Mouse (Mus musculus): ENCODE data around the gene Ralgapa2. TPM values are rescaled to one million over a fixed set of nuclear protein-coding genes. Genes with fewer than 3 reads are reported as not detected.

The Ralgapa2 gene
- total and polyA plus RNA-seq, 2 experiments from 2014 or later, result 9.5 to 29.0 TPM

- TF ChIP-seq CTCF (IDR thresholded peaks at IDR 0.05; ENCODE audit: low read depth), result no peak
- Histone ChIP-seq H3K4me1 (ENCODE audit: insufficient read depth, low read length) (no peaks in the 10 kb centered on the region; the same call in 1 of the 2 replicates), H3K27me3 (ENCODE audit: insufficient read depth, low read length) (peaks cover 4% of the 10 kb centered on the region; the same call in 1 of the 2 replicates), H3K4me2 (ENCODE audit: low read depth, low read length) (no peak overlapping the region), H3K4me3 (ENCODE audit: low read length) (no peak overlapping the region), H3K36me3 (ENCODE audit: insufficient read depth, low read length) (no peaks in the 10 kb centered on the region), H3K9me3 (ENCODE audit: low read length) (no peaks in the 10 kb centered on the region), H3K9ac (replicated peaks; ENCODE audit: low read length) (no peak overlapping the region), H3K27ac (no peak overlapping the region)
- DNase-seq (ENCODE audit: low spot score) (no peak), ATAC-seq (no peak)
- WGBS, result 68% methylated on average over 4 of the region's 4 CpGs
These were observed 222.8 kb downstream of the Ralgapa2 start for GRCm38 (mm10) chr2:146289394-146289793.

GRCm38 (mm10) chr2:146288326-146288725 lies 223.8 kb downstream of the Ralgapa2 start:
- DNase-seq (ENCODE audit: low spot score) (no peak), ATAC-seq (no peak)
- Histone ChIP-seq H3K4me2 (ENCODE audit: low read depth, low read length) (no peak overlapping the region), H3K9me3 (ENCODE audit: low read length) (no peaks in the 10 kb centered on the region), H3K27me3 (ENCODE audit: insufficient read depth, low read length) (peaks cover 4% of the 10 kb centered on the region; the same call in 1 of the 2 replicates), H3K4me3 (ENCODE audit: low read length) (no peak overlapping the region), H3K9ac (replicated peaks; ENCODE audit: low read length) (no peak overlapping the region), H3K36me3 (ENCODE audit: insufficient read depth, low read length) (no peaks in the 10 kb centered on the region), H3K4me1 (ENCODE audit: insufficient read depth, low read length) (no peaks in the 10 kb centered on the region; the same call in 1 of the 2 replicates), H3K27ac (no peak overlapping the region)
- TF ChIP-seq CTCF (IDR thresholded peaks at IDR 0.05; ENCODE audit: low read depth), result no peak
- WGBS, result 84% methylated on average over 1 of the region's 1 CpGs

GRCm38 (mm10) chr2:146287531-146287930 lies 224.6 kb downstream of the Ralgapa2 start:
- Histone ChIP-seq H3K9ac (replicated peaks; ENCODE audit: low read length) (no peak overlapping the region), H3K27ac (no peak overlapping the region), H3K4me3 (ENCODE audit: low read length) (no peak overlapping the region), H3K4me1 (ENCODE audit: insufficient read depth, low read length) (no peaks in the 10 kb centered on the region; the same call in 1 of the 2 replicates), H3K36me3 (ENCODE audit: insufficient read depth, low read length) (no peaks in the 10 kb centered on the region), H3K4me2 (ENCODE audit: low read depth, low read length) (no peak overlapping the region), H3K9me3 (ENCODE audit: low read length) (no peaks in the 10 kb centered on the region), H3K27me3 (ENCODE audit: insufficient read depth, low read length) (peaks cover 4% of the 10 kb centered on the region; the same call in 1 of the 2 replicates)
- TF ChIP-seq CTCF (IDR thresholded peaks at IDR 0.05; ENCODE audit: low read depth), result no peak
- no peak for ATAC-seq
- no peak for DNase-seq (ENCODE audit: low spot score)
- 61% methylated on average over 6 of the region's 6 CpGs for WGBS

GRCm38 (mm10) chr2:146281346-146281745 lies 230.8 kb downstream of the Ralgapa2 start:
- ATAC-seq (no peak), DNase-seq (ENCODE audit: low spot score) (no peak)
- Histone ChIP-seq H3K4me3 (ENCODE audit: low read length) (no peak overlapping the region), H3K9me3 (ENCODE audit: low read length) (no peaks in the 10 kb centered on the region), H3K36me3 (ENCODE audit: insufficient read depth, low read length) (no peaks in the 10 kb centered on the region), H3K9ac (replicated peaks; ENCODE audit: low read length) (no peak overlapping the region), H3K27ac (peak overlapping the region; percentile 20; the same call in 1 of the 2 replicates), H3K4me2 (ENCODE audit: low read depth, low read length) (no peak overlapping the region), H3K4me1 (ENCODE audit: insufficient read depth, low read length) (peaks cover 7% of the 10 kb centered on the region; the same call in 1 of the 2 replicates), H3K27me3 (ENCODE audit: insufficient read depth, low read length) (no peaks in the 10 kb centered on the region)
- TF ChIP-seq CTCF (IDR thresholded peaks at IDR 0.05; ENCODE audit: low read depth), result no peak
- 50% methylated on average over 6 of the region's 6 CpGs for WGBS

GRCm38 (mm10) chr2:146280921-146281274 lies 231.2 kb downstream of the Ralgapa2 start:
- 58% methylated on average over 1 of the region's 1 CpGs for WGBS
- Histone ChIP-seq H3K4me2 (ENCODE audit: low read depth, low read length) (no peak overlapping the region), H3K9ac (replicated peaks; ENCODE audit: low read length) (no peak overlapping the region), H3K9me3 (ENCODE audit: low read length) (no peaks in the 10 kb centered on the region), H3K27ac (peak overlapping the region; percentile 20; the same call in 1 of the 2 replicates), H3K36me3 (ENCODE audit: insufficient read depth, low read length) (no peaks in the 10 kb centered on the region), H3K4me1 (ENCODE audit: insufficient read depth, low read length) (peaks cover 7% of the 10 kb centered on the region; the same call in 1 of the 2 replicates), H3K27me3 (ENCODE audit: insufficient read depth, low read length) (no peaks in the 10 kb centered on the region), H3K4me3 (ENCODE audit: low read length) (no peak overlapping the region)
- no peak for TF ChIP-seq CTCF (IDR thresholded peaks at IDR 0.05; ENCODE audit: low read depth)
- DNase-seq (ENCODE audit: low spot score) (no peak), ATAC-seq (no peak)

- Histone ChIP-seq H3K36me3 (ENCODE audit: insufficient read depth, low read length) (no peaks in the 10 kb centered on the region), H3K4me2 (ENCODE audit: low read depth, low read length) (no peak overlapping the region), H3K27ac (peak overlapping the region; percentile 65), H3K9ac (replicated peaks; ENCODE audit: low read length) (no peak overlapping the region), H3K4me1 (ENCODE audit: insufficient read depth, low read length) (peaks cover 7% of the 10 kb centered on the region; the same call in 1 of the 2 replicates), H3K9me3 (ENCODE audit: low read length) (no peaks in the 10 kb centered on the region), H3K4me3 (ENCODE audit: low read length) (no peak overlapping the region), H3K27me3 (ENCODE audit: insufficient read depth, low read length) (no peaks in the 10 kb centered on the region)
- DNase-seq (ENCODE audit: low spot score) (peak; percentile 53), ATAC-seq (peak; percentile 57)
- 39% methylated on average over 6 of the region's 6 CpGs for WGBS
- no peak for TF ChIP-seq CTCF (IDR thresholded peaks at IDR 0.05; ENCODE audit: low read depth)
These were observed 231.8 kb downstream of the Ralgapa2 start for GRCm38 (mm10) chr2:146280221-146280920.

Measured in hindbrain, postnatal 0 days (tissue).